Mouse (Mus musculus) liver, postnatal 0 days (tissue): Measurements from ENCODE around the gene Dlg1. TPM values are rescaled to one million over a fixed set of nuclear protein-coding genes. Genes with fewer than 3 reads are reported as not detected.
A peak's percentile ranks its signal among the peaks of the same experiment; 100 is the strongest.

Source experiments
- ATAC-seq: fragments of 200-750 bp; cut with Nextera tagmentation; 2 replicates; pipeline ENCODE4 v1.8.0; 2017; ENCODE audit warnings: mild to moderate bottlenecking, moderate library complexity
- DNase-seq: peaks from one replicate; pipeline ENCODE4 v3.0.0-alpha.2; 2016
- H3K27ac ChIP-seq: fragments of 300-500 bp; sonication (generic); 2 replicates; pipeline ENCODE4 v1.5.1; 2014; ENCODE audit warnings: antibody characterized with exemption, moderate library complexity, mild to moderate bottlenecking, low read depth
- H3K27me3 ChIP-seq: fragments of 300-500 bp; sonication (generic); 2 replicates; pipeline ENCODE4 v1.6.1; 2014; ENCODE audit warnings: low read length, control low read depth, mixed read lengths; ENCODE audit not compliant: insufficient read depth
- H3K36me3 ChIP-seq: fragments of 300-500 bp; sonication (generic); replicated peaks from 2 replicates; pipeline ENCODE4 v1.6.1; 2014; ENCODE audit warnings: mild to moderate bottlenecking, control low read depth, low read length, moderate library complexity, mixed read lengths; ENCODE audit not compliant: insufficient read depth
- H3K4me1 ChIP-seq: fragments of 300-500 bp; sonication (generic); 2 replicates; pipeline ENCODE4 v1.6.1; 2014; ENCODE audit warnings: antibody characterized with exemption, mild to moderate bottlenecking, control low read depth; ENCODE audit not compliant: insufficient read depth
- H3K4me2 ChIP-seq: fragments of 300-500 bp; sonication (generic); 2 replicates; pipeline ENCODE4 v1.6.1; 2014; ENCODE audit warnings: low read depth, mild to moderate bottlenecking, low read length, moderate library complexity, mixed read lengths
- H3K4me3 ChIP-seq: fragments of 300-500 bp; sonication (generic); 2 replicates; pipeline ENCODE4 v1.5.1; 2014; ENCODE audit warnings: low read depth, low read length
- H3K9ac ChIP-seq: fragments of 300-500 bp; sonication (generic); replicated peaks from 2 replicates; pipeline ENCODE4 v1.6.1; 2014; ENCODE audit warnings: mild to moderate bottlenecking, moderate library complexity
- H3K9me3 ChIP-seq: fragments of 300-500 bp; sonication (generic); 2 replicates; pipeline ENCODE4 v1.6.1; 2016; ENCODE audit warnings: mild to moderate bottlenecking, control low read depth, low read length, mixed read lengths
- CTCF ChIP-seq: sonication (generic); IDR thresholded peaks from 2 replicates; pipeline ENCODE4 v1.5.1; 2016; ENCODE audit warnings: antibody characterized with exemption, low read depth
- EP300 ChIP-seq: IDR thresholded peaks from 2 replicates; pipeline ENCODE4 v1.6.1; 2016; ENCODE audit warnings: antibody characterized with exemption, low read depth, mild to moderate bottlenecking
- WGBS: fragments of 180-500 bp; shearing (Covaris S2); extraction: QIAGEN DNeasy Blood & Tissue Kit; methylation state at CpG from one replicate; pipeline ENCODE4 v1.1.7; 2014; ENCODE audit not compliant: insufficient replicate concordance; 5-methylcytosine and 5-hydroxymethylcytosine counted together
- polyA plus RNA-seq: library from polyadenylated mRNA; unstranded; fragments of >200 nt; fragmentation: Nextera tagmentation; extraction: Ambion mirVana; gene quantifications from 2 replicates; pipeline ENCODE4 v1.2.1, GENCODE M21; 2015

Gene Dlg1
- polyA plus RNA-seq, 1 experiment from 2014 or later: 5.6 TPM

DNA sequence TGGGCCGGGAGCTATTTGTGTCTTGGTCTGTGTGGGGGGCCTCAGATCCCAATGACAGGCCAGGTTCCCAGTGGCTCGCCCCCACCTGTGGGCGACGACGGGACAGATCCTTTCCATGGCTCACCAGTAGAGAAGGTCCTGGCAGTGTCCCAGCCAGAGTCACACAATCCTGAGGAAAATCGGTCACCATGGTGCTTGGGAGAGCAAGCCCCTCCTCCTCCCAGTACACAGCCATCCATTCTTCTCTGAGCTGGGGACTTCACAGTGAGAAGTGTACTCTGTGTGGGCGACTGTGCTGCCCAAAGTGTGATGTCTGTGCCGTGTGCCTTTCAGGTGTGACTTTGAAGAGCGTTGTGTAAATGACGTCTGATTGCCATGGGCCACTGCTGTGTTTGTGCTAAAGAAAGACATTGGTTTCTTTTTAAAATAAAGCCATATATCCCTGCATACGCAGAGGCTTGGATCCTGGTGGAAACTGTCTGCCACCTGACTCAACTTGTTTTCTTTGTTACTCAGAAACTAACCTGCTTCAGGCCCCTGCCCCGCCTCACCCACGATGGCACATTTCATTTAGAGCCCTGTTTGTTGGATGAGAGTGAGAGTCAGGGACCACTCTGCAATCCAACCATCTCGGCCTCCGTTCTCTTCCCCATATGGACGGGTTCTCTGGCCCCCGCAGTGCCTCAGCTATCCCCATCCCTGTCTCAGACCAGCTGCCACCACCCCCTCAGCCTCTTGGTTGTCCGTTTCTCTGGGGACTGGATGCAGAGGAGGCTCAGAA lies 235.5 kb downstream of the Dlg1 start:
- WGBS: 84% methylated on average over 18 of the region's 18 CpGs
- no peak overlapping the region for H3K27ac ChIP-seq
- TF ChIP-seq CTCF: no peak
- no peak for TF ChIP-seq EP300

GRCm38 (mm10) chr16:31901886-31902285 lies 238.6 kb downstream of the Dlg1 start:
- Histone ChIP-seq H3K27ac (no peak overlapping the region), H3K9me3 (no peaks in the 10 kb centered on the region), H3K4me1 (peaks cover 7% of the 10 kb centered on the region), H3K36me3 (no peaks in the 10 kb centered on the region), H3K4me2 (no peak overlapping the region), H3K4me3 (no peak overlapping the region), H3K27me3 (no peaks in the 10 kb centered on the region), H3K9ac (no peak overlapping the region)
- TF ChIP-seq EP300 (no peak), CTCF (no peak)
- WGBS: 80% methylated on average over 1 of the region's 1 CpGs
- DNase-seq (no peak), ATAC-seq (no peak)

More for the DNA sequence above, 235.5 kb downstream of the Dlg1 start:
- ATAC-seq: no peak
- DNase-seq: no peak
- H3K27me3 ChIP-seq: no peaks in the 10 kb centered on the region
- H3K36me3 ChIP-seq: no peaks in the 10 kb centered on the region
- no peak overlapping the region for H3K4me3 ChIP-seq
- no peak overlapping the region for H3K4me2 ChIP-seq
- H3K9me3 ChIP-seq: no peaks in the 10 kb centered on the region
- no peak overlapping the region for H3K9ac ChIP-seq
- no peaks in the 10 kb centered on the region for H3K4me1 ChIP-seq

DNA sequence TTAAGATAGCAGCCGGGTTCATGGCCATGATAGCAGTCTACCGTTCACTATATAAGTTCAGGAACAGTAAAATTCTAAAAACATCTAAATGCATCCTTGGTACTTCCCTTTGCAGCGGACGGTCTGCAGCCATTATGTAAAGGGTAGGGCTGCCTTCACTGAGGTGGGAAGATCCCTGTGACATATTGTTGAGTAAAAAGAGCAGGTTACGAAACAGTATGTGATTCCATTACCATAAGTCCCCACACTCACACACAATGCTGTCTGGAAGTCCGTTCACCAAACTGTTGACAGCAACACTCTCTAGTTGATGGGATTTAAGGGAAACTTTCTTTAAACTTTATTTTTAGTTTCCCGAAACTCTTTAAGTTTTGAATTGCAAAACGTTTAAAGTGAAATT lies 240.0 kb downstream of the Dlg1 start:
- Histone ChIP-seq H3K9me3 (no peaks in the 10 kb centered on the region), H3K36me3 (no peaks in the 10 kb centered on the region), H3K4me2 (no peak overlapping the region), H3K27me3 (no peaks in the 10 kb centered on the region), H3K9ac (no peak overlapping the region), H3K4me3 (no peak overlapping the region), H3K4me1 (peaks cover 7% of the 10 kb centered on the region), H3K27ac (no peak overlapping the region)
- ATAC-seq: no peak
- WGBS: 69% methylated on average over 8 of the region's 8 CpGs
- TF ChIP-seq EP300 (no peak), CTCF (no peak)
- no peak for DNase-seq

DNA sequence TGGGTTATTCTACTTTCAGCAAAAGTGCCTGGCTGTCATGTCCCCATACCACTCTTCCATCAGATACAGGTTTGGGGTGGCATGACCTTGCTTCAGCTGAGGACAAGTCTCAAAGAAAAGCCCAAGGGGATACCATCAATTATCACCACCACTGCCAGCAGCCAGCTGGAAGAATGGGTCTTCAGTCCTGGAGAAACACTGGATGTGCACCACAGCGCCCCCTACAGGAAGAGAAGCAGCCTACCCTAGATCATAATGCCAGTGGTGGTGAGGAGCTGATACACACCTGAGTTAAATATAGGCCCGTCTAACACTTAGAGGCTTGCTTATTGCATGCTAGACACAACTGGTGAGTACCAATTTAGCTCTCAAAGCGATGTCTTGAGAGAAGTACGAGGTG lies 242.1 kb downstream of the Dlg1 start:
- TF ChIP-seq EP300 (no peak), CTCF (peak; percentile 64)
- no peaks in the 10 kb centered on the region for H3K36me3 ChIP-seq
- 66% methylated on average over 4 of the region's 4 CpGs for WGBS
- no peaks in the 10 kb centered on the region for H3K27me3 ChIP-seq
- no peak for DNase-seq
- H3K9ac ChIP-seq: no peak overlapping the region
- no peak overlapping the region for H3K27ac ChIP-seq
- no peaks in the 10 kb centered on the region for H3K9me3 ChIP-seq
- H3K4me3 ChIP-seq: no peak overlapping the region
- no peak overlapping the region for H3K4me2 ChIP-seq
- H3K4me1 ChIP-seq: peaks cover 7% of the 10 kb centered on the region
- ATAC-seq: no peak

DNA sequence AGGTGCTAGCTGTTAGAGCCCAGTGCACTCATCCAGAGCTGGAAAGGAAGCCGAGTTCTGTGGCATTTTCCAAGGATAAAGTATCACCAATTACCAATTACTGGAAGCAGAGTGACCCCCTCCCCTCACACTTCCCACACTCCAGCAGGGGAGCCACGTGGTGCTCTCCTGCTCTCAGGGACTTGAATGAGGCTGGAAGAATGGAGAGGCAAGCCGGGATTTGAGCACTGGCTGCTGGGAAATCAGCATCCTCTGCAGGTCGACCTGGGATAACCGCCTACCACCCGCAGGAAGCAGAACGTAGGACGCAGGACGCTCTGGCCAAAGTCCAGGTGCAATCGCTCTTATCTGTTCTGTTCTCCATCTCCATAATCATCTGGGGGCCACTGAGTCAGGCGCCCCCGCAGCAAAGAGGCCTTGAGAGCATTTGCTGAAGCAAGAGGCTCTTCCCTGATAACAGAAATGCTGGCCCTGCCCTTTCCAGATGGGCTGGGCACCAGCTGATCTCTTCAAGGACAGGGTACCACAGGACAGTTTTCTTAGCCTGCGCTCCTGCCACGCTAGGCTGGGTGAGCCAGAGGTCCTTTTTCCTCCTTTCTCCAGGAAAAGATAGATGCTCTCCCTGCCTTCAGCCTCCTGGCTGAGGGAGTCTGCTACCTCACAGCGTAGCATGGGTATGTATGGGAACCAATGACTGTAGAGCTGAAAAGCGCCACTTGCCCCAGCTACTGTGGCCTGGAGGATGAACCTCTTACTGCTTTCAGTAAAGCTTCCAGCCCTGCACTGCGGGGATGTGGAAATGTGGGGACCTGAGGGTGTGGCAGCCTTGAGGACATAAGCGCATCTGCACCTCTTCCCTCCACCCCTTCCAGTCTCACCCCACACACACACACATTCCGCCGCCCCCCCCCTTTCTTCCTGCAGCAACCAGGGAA lies 242.9 kb downstream of the Dlg1 start:
- Histone ChIP-seq H3K27ac (no peak overlapping the region), H3K4me2 (peak overlapping the region; percentile 54; the same call in 1 of the 2 replicates), H3K9me3 (no peaks in the 10 kb centered on the region), H3K36me3 (no peaks in the 10 kb centered on the region), H3K27me3 (no peaks in the 10 kb centered on the region), H3K4me3 (no peak overlapping the region), H3K4me1 (peaks cover 7% of the 10 kb centered on the region), H3K9ac (no peak overlapping the region)
- ATAC-seq: no peak
- no peak for TF ChIP-seq EP300
- no peak for TF ChIP-seq CTCF
- no peak for DNase-seq
- 35% methylated on average over 20 of the region's 20 CpGs for WGBS

- Histone ChIP-seq H3K36me3 (no peaks in the 10 kb centered on the region), H3K9ac (no peak overlapping the region), H3K4me3 (no peak overlapping the region), H3K27ac (no peak overlapping the region), H3K4me2 (peak overlapping the region; percentile 54; the same call in 1 of the 2 replicates), H3K9me3 (no peaks in the 10 kb centered on the region), H3K4me1 (peaks cover 7% of the 10 kb centered on the region), H3K27me3 (no peaks in the 10 kb centered on the region)
- ATAC-seq (no peak), DNase-seq (peak; percentile 50)
- no peak for TF ChIP-seq CTCF
- TF ChIP-seq EP300: no peak
- 6% methylated on average over 9 of the region's 9 CpGs for WGBS
Observed at GRCm38 (mm10) chr16:31906896-31907295, 243.7 kb downstream of the Dlg1 start.
